Mouse (Mus musculus): Measurements from ENCODE around the gene Ldhal6b. TPM values are rescaled to one million over a fixed set of nuclear protein-coding genes. Genes with fewer than 3 reads are reported as not detected.

Gene Ldhal6b
- total RNA-seq (2012; rRNA removed) (0.31 and 0.39 TPM in 2 replicates), polyA plus RNA-seq (2012; ENCODE audit: insufficient read depth in 1 of 2, insufficient read length in 2 of 2, low read depth in 1 of 2, low replicate concordance in 2 of 2, missing spikeins in 1 of 2) (not detected)

GRCm38 (mm10) chr17:5418545-5418944 lies at the start of gene Ldhal6b:
Ldhal6b (minus strand) TSS chr17:5418767.
- Histone ChIP-seq H3K27ac (ENCODE audit: control insufficient read depth, low read depth, low read length) (no peak within 1 kb of the TSS), H3K9ac (ENCODE audit: control insufficient read depth, low read depth, low read length, poor library complexity, severe bottlenecking) (no peak within 1 kb of the TSS), H3K9me3 (replicated peaks; ENCODE audit: insufficient read depth, low read length) (no peaks in the 10 kb centered on the region), H3K27me3 (ENCODE audit: control insufficient read depth in 1 of 2, insufficient read depth in 2 of 2, low read length in 2 of 2) (no peaks in the 10 kb centered on the region), H3K79me2 (ENCODE audit: control insufficient read depth, insufficient read depth, low read length, poor library complexity) (no peaks in the 10 kb centered on the region), H3K36me3 (ENCODE audit: control insufficient read depth in 1 of 2, insufficient read depth in 2 of 2, low read length in 2 of 2) (no peaks in the 10 kb centered on the region; a peak in 1 of 4 replicates), H3K4me1 (ENCODE audit: control insufficient read depth in 1 of 2, insufficient read depth in 2 of 2, low read length in 2 of 2) (no peaks in the 10 kb centered on the region), H3K4me3 (ENCODE audit: control insufficient read depth in 1 of 2, insufficient read depth in 1 of 2, low read depth in 2 of 2, low read length in 2 of 2) (no peak within 1 kb of the TSS)
- TF ChIP-seq ZKSCAN1 (IDR thresholded peaks at IDR 0.05; ENCODE audit: low read depth, low read length) (no peak), MXI1 (IDR thresholded peaks at IDR 0.05; ENCODE audit: low read depth, low read length) (no peak), POLR2A (IDR thresholded peaks at IDR 0.05; ENCODE audit: control insufficient read depth in 1 of 2, insufficient read depth in 1 of 2, low read depth in 1 of 2, low read length in 2 of 2, poor library complexity in 1 of 2) (no peak), ELF1 (IDR thresholded peaks at IDR 0.05; ENCODE audit: low read depth, low read length) (no peak), JUND (IDR thresholded peaks at IDR 0.05; ENCODE audit: low read depth, low read length) (no peak), MYC (IDR thresholded peaks at IDR 0.05; ENCODE audit: low read depth, low read length) (no peak), TCF12 (IDR thresholded peaks at IDR 0.05; ENCODE audit: low read depth, low read length) (no peak), MYB (IDR thresholded peaks at IDR 0.05; ENCODE audit: low read depth, low read length) (no peak), ZMIZ1 (IDR thresholded peaks at IDR 0.05; ENCODE audit: low read depth, low read length) (no peak)
- DNase-seq (ENCODE audit: low read depth, low spot score), result no peak

- TF ChIP-seq CTCF (IDR thresholded peaks at IDR 0.05 in 2 of 3, conservative IDR thresholded peaks at IDR 0.05 in 1 of 3; ENCODE audit: control insufficient read depth in 1 of 3, insufficient read depth in 1 of 3, low read depth in 2 of 3, low read length in 3 of 3, poor library complexity in 1 of 3, severe bottlenecking in 1 of 3), result no peak
- TF ChIP-seq ELF1 (IDR thresholded peaks at IDR 0.05; ENCODE audit: low read depth, low read length), result no peak
- no peak for TF ChIP-seq TAL1 (IDR thresholded peaks at IDR 0.05; ENCODE audit: low read length)
- no peak for TF ChIP-seq CHD1 (IDR thresholded peaks at IDR 0.05; ENCODE audit: low read depth, low read length)
- TF ChIP-seq NRF1 (IDR thresholded peaks at IDR 0.05; ENCODE audit: insufficient read depth, low read depth, low read length, poor library complexity, severe bottlenecking), result no peak
- no peak for TF ChIP-seq POLR2AphosphoS5 (IDR thresholded peaks at IDR 0.05; ENCODE audit: borderline replicate concordance, low read depth, low read length)
- no peak for TF ChIP-seq MAZ (IDR thresholded peaks at IDR 0.05; ENCODE audit: low read depth, low read length)
- no peak for TF ChIP-seq MAFK (IDR thresholded peaks at IDR 0.05; ENCODE audit: borderline replicate concordance, low read depth, low read length)
- TF ChIP-seq UBTF (IDR thresholded peaks at IDR 0.05; ENCODE audit: borderline replicate concordance, insufficient read depth, low read depth, low read length), result no peak
- DNase-seq (ENCODE audit: low read depth, low spot score), result no peak
- Histone ChIP-seq H3K9me3 (replicated peaks; ENCODE audit: insufficient read depth, low read length) (no peaks in the 10 kb centered on the region), H3K27ac (ENCODE audit: control insufficient read depth, low read depth, low read length) (no peak overlapping the region), H3K79me2 (ENCODE audit: control insufficient read depth, insufficient read depth, low read length, poor library complexity) (no peaks in the 10 kb centered on the region), H3K4me3 (ENCODE audit: control insufficient read depth in 1 of 2, insufficient read depth in 1 of 2, low read depth in 2 of 2, low read length in 2 of 2) (no peak overlapping the region), H3K9ac (ENCODE audit: control insufficient read depth, low read depth, low read length, poor library complexity, severe bottlenecking) (no peak overlapping the region), H3K36me3 (ENCODE audit: control insufficient read depth in 1 of 2, insufficient read depth in 2 of 2, low read length in 2 of 2) (no peaks in the 10 kb centered on the region), H3K4me1 (ENCODE audit: control insufficient read depth in 1 of 2, insufficient read depth in 2 of 2, low read length in 2 of 2) (no peaks in the 10 kb centered on the region), H3K27me3 (ENCODE audit: control insufficient read depth in 1 of 2, insufficient read depth in 2 of 2, low read length in 2 of 2) (peaks cover 0 to 1% of the 10 kb centered on the region in 2 experiments; a peak in 1 of 4 replicates)
These were observed 48.6 kb upstream of the Ldhal6b start for GRCm38 (mm10) chr17:5467177-5467576.

Measured in MEL (cell line).